Mouse (Mus musculus) lung, postnatal 0 days (tissue): ENCODE data around the gene Ptpn11.

ENCODE experiments used
- CTCF ChIP-seq: IDR thresholded peaks from 2 replicates; pipeline ENCODE4 v1.5.1; 2016; ENCODE audit warnings: antibody characterized with exemption, mild to moderate bottlenecking
- EP300 ChIP-seq: IDR thresholded peaks from 2 replicates; pipeline ENCODE4 v1.6.1; 2016; ENCODE audit warnings: antibody characterized with exemption, mild to moderate bottlenecking, control low read depth

DNA sequence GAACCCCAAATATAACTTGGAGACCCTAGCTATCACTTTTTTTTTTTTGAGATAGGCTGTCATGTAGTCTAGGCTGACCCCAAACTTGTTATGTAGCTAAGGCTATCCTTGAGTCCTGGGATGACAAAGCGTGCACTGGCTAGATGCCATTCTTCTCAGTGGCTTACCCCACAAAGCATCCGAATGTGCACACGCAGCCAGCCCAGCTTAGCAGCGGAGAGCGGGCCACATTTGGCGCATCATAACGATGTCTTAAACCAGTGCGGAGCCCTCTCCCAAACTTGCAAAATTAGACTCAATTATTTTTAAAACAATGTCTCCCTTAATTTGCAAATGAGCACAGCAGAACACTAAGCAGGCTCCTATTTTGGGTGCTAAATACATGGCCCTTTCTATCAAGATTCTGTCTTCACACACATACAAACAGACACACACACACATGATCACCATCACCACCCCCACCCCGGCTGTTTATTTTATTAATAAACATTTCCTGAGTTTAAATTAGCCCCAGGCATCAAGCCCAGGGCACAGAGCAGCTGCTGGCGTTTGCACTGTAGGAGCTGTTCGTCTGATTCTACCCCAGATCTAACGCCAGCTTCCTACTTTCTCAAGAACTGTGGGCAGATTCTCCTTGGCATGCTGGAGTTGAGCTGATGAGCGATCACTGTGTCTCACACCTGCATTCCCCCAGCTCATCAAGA is 71.7 kb downstream of the Ptpn11 start:
- TF ChIP-seq CTCF (no peak), EP300 (no peak)
